Mouse (Mus musculus) hematopoietic stem cell, adult 5-6 weeks (primary cell): ENCODE measurements around the gene Nipsnap1. TPM values are rescaled to one million over a fixed set of nuclear protein-coding genes. Genes with fewer than 3 reads are reported as not detected.

Experiments
- ATAC-seq, 2 experiments: fragments of 125-278 bp in 1 of 2; replicated peaks in 1 of 2; 2 replicates each; pipeline ENCODE4 v1.8.0; 2016 to 2017; ENCODE audit warnings: inconsistent platforms in 2 of 2, mild to moderate bottlenecking in 2 of 2, moderate number of reproducible peaks in 2 of 2, low read depth in 1 of 2, moderate TSS enrichment in 1 of 2; ENCODE audit not compliant: low FRiP score in 2 of 2, poor library complexity in 2 of 2, severe bottlenecking in 2 of 2, insufficient read depth in 1 of 2, low TSS enrichment in 1 of 2
- total RNA-seq: library from RNA; stranded (forward); fragments of 172-1452, 232-1000 nt; gene quantifications from 2 replicates; pipeline ENCODE4 v1.2.3, GENCODE M21; 2017

Nipsnap1 gene
- total RNA-seq, 1 experiment from 2014 or later = 34.7 TPM

DNA sequence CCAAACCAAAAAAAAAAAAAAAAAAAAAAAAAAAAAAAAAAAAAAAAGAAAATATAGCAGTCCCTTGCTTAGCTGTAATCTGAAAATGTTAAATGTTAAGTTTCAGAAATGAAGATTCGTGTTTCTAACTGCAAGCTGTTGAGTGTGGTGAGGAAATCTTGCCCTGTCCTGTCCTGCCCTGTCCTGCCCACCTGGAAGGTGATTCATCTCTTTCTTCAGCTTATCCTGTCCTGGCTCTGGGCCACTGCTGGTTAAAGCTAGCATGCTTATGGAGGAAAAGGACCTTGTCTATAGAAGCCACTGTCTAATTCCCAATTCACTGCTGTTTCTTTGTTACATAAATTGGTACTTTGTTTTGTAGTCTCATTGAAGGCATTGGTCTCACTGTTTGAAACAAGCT, 12.8 kb upstream of the Nipsnap1 start:
- ATAC-seq = no peak

DNA sequence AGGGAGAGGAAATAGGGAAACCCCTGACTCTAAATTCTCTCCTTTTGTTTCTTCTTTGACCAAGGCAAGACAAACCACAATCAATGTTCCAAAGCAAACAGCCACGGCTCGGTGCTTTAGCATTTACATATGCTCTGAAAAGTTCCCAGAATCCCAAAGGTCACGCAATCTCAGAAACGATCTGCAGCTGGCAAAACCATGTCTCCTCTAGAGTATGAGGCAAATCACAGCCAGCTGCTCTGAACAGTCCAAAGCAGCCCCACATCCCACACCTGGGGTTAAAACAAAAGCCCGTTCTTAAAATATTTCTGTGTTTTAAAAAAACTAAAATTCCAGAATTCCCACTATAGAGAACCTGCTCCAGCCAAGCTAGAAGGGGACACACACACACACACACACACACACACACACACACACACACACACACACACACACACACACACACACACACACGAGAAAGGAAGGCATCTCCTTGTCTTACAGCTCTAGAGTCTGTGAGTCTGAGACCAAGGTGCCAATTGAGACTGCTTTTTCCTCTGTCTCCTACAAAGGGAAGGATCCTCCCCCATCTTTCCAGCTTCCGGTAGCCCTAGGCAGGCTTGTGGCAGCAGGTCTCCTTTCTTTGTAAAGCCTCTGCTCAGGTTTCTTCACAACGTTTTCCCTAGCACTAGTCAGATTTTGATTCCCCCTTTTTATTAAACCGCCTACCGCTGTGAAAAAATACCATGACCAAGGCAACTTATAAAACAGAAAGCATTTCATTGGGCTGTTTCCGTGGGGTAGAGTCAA, 11.7 kb upstream of the Nipsnap1 start:
- no peak for ATAC-seq

DNA sequence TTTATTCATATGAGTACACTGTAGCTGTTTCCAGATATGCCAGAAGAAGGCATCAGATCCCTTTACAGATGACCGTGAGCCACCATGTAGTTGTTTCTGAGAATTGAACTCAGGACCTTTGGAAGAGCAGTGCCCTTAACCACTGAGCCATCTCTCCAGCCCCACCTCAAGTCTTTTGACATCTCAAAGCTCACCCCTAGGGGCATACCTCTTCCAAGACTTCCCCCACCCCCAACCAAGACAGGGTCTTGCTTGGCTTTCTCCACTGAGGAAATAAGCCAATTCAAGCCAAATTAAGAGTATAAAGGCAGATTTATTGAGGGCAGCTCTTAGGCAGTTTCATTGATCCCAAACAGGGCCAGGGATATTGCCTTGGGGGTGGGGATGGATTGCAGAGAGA, 11.0 kb upstream of the Nipsnap1 start:
- ATAC-seq = no peak

DNA sequence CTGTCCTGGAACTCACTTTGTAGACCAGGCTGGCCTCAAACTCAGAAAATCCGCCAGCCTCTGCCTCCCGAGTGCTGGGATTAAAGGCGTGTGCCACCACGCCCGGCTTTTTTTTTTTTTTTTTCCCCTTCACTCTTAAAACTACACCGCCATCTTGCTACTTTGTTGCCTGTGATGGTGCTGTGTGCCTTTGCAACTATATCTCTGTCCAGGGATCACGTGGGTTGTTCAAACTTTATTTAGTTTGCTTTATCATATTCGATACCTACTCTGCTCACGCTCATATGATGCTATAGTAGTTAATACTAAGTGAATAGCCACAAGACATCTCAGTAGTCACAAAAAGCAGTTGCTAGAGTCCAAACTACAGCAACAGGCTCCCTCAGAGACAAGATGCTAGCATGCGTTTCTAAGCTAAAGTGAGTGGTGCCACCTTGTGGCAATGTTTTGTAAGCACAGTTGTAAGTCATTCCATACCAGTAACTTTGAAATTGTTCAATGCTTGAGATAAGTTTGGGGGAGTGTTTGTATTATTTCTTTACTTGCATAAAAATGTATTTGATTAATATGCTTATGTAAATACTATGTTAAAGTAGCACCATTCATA, 8.0 kb upstream of the Nipsnap1 start:
- ATAC-seq = peak; percentile 65 to 71; a peak in 3 of 4 replicates

DNA sequence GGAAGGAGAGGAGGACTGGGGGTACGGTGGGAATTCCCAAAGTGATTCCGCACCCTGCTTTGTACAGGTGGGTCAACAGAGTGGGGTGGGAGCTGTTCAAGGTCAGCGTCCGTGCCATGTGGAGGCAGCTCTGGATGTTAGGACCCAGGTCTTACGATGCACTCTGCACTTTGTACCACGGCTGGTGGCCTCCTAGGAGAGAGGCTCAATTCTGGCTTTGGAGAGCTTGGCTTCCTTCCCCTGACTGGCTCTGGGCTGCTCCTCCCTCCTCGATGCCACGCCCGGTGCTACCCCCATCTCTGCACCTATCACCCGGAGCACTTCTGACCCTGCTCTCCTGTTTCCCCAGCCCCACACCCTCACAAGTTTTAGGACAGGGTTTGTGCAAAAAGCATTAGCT, 800 bp downstream of the Nipsnap1 start:
- ATAC-seq = peak in 1 of 2 experiments; percentile 37; a peak in 1 of 4 replicates

DNA sequence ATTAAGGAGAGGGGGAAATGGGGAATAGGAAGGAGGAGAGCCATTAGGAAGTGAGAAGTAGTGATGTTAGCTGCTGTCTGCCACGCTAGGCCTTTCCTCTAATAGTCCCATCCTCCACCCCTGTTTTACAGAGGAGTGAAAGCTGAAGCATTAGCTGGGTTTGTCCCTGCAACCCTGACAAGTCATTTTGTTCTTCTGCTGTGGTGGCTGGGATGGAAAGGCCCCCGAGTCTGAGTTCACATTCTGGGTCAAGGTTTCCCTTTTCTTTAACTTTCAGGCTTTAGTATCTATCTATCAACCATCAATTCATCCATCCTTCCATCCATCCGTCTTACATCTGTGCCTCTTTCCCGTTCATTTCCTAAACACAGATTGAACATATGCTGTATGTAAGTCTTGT, 7.3 kb downstream of the Nipsnap1 start:
- ATAC-seq = no peak

DNA sequence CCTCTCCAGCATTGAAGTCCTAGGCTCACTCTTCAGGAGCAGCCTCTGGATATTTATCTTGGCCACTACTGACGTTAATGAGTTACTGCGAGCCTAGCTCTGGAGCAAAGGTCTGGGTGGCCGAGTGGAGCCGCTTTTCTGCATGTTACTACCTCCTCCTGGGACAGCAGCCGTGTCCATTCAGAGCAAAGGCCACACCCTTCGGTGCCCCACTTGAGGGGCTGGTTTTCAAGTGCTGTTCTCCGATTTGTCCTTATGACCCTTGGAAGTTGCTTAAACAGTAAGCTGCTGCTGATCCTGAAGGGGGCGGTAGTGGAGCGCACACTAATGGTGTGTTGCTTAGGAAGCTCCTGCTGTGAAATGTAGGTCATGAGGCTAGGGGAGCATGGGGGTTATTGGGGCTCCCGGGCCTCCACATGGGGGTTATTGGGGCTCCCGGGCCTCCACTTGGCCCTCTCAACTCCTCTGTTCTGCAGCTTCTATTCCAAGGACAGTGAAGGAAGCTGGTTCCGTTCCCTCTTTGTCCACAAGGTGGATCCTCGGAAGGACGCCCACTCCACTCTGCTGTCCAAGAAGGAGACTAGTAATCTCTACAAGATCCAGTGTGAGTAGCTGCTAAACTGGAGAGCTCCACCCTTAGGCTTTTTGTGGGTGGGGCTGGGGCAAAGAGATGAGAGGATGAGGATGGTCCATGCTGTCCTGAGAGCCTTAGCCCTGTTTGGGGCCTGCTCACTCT, 9.3 kb downstream of the Nipsnap1 start:
- ATAC-seq = no peak

DNA sequence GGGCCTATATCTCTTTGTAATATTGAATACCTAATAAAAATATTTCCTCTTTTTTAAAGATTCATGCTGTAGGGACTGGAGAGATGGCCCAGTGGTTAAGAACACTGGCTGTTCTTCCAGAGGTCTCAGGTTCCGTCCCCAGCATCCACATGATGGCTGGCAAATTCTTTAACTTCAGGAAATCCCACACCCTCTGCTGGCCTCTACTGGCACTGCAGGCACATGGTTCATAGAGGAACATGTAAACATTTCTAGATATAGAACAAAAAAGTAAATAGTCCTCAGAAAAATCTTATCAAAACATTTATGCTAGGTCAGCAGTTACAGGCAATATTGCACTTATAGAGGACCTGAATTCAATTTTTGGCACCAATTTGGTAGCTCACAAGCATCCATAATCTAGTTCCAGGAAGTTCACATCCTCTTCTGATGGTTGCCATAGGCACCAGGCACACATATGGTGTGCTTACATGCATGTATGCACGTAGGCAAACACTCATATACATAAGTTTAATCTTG, 11.7 kb downstream of the Nipsnap1 start:
- ATAC-seq = no peak; a peak in 1 of 4 replicates

DNA sequence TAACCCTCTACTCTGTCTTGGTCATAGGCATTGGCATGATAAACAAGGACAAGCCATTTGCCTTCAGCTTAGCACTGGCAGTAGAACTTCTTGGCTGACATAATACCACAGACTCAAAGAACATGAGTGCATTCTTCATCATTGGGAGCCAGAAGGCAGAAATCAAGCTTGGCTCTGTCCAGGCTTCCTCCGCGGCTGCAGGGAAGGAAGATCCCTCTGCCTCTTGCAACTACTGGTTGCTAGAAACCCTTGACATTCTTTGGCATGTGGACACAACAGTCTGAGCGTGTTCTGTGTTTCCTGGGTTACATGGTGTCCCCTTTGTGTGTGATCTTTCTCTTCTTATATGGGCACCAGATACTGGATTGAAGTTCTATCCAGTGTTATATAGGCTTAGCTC, 13.2 kb downstream of the Nipsnap1 start:
- ATAC-seq = no peak

DNA sequence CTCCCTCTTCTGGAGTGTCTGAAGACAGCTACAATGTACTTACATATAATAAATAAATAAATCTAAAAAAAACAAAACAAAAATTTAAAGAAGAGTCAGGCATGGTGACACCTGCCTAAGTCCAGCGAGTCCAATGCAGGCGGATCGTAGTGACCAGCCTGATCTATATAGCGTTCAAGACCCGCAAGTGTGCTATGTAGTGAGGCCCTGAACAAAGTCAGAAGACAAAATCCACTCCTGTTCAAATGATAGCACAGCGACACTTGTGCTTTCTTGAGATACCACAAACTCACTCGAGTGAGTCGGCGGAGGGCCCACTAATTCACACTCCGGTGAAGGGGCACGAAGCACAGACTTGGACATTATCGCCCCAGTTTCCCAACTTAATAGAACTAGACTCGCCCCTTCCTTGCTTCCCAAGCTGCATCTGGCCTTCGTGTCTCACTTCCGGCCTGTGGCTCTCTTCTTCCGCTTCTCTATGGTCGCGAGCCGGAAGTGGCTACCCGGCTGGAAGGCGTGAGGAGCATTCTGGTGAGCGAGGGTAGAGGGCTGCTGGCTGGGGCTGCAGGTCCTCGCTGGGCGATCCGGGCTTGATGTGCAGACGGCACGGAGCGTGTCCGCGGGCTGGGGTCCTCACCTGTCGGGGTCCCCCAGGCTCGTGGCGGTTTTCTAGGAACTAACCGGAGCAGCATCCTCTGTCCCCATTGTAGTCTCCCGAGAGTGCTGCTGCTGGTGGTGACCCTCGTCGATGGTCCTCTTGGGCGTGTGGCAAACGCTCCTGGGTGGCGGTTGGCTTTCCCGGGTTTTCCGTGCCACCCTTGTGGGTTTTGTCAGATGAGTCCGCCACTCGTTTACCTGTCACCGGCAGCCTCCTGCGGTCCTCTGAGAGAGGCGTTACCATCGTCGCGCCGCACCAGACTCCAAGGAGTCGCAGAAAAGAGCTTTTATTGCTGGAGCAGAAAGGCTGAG, 21.4 kb downstream of the Nipsnap1 start, which contains the start of gene Thoc5:
TSS of gene Thoc5 (plus strand) at position 473 of the 969 bp plus-strand sequence.
- peak; percentile 94 for ATAC-seq

DNA sequence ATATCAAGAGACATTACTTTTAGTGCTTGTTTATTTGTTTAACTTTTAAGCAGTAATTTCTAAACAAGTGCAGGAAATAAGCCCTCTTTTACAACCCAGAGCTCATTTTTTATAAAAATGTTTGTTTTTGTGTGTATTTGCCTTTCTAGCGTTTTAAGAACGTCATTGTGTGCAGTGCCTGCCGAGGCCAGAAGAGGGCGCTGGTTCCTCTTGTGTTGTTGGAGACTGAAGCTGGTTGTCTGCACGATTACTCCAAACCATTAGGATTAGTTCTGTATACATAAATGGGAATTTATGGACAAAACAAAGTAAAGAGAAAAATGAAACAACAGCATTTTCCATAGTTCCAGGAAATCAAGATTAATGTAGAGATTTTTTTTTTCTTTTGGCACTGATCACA, 26.7 kb downstream of the Nipsnap1 start:
- ATAC-seq = no peak

DNA sequence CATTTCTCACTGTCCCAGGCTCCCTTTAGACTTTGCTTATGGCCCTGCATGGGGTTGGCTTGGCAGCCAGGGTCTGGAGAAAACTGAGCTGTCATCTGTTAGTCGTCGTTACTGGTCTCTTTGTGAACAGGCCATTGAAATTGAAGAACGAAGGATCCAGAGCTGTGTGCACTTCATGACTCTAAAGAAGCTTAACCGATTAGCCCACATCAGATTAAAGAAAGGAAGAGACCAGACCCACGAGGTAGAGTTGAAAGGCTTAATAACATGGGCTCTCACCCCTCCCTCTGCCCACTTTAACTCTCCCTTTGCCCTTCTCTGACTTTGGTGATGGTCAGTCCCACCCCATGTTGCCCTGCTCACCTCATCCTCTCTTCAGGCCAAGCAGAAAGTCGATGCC, 28.2 kb downstream of the Nipsnap1 start:
- ATAC-seq = no peak

DNA sequence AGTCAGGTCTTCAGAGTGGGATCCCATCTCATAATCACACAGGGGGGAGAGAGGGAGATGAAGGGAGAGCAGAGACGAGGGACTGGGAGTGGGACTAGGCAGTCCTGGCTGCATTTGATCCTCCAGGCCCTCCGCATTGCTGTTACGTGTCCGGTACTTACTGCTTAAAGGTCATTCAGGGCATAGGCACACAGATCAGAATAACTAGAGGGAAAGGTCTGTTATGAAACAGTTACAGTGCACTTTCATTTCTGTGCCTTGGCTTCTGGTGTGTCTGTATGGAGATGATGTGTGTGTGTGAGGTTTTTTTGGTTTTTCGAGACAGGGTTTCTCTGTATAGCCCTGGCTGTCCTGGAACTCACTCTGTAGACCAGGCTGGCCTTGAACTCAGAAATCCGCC, 32.5 kb downstream of the Nipsnap1 start:
- ATAC-seq = no peak

DNA sequence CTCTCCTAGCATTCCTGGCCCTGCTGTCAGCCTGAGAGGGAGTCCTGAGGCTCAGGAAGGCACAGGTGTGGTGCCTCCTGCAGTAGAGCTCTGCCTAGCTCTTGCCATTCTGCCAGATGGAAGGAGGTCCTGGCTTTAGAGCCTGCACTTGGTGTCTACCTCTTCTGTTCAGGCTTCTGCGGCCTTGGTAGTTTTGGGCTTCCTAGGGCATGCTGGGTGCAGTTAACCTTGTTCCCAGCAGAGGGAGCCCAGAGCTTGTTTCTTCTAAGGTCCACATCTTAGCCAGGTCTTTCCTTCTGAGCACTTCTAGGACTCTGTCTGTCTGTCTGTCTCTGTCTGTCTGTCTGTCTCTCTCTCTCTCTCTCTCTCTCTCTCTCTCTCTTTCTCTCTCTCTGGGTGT, 42.3 kb downstream of the Nipsnap1 start:
- ATAC-seq = peak; percentile 62 to 72

DNA sequence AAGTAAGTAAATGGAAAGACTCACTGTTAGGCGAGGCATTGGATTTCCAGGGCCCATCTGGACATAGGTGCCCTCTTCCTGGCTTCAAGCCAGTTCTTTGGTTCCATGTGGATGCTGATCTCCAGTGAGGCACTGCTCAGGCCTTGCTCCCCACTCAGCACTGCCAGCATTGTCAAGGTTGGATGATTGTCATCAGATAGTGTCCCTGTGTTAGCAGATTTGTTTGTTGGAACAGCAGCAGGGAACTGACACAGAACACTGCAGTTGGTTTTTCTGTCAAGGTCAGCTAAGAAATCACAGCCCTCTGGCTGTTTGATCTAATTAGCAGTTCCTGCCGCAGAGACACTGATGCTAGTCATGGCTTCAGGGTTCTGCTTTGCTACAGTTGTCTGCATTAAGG, 47.5 kb downstream of the Nipsnap1 start:
- ATAC-seq = no peak

DNA sequence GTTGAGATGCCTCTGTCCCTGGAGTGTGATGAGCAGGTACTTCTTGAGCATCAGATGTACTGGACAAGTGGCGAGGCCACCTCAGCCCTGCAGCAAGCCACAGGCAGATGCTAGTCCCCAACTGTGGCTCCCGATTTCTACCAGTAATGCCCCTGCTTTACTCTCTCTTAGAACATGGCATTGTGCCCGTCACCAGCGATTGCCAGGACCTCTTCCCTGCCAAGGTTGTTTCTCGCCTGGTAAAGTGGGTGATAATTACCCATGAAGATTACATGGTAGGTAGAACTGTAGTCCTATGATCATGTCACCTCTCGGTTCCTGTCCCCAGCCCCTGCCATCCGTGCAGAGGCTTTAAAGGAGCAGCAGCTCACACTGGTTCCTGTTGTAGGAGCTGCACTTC, 48.0 kb downstream of the Nipsnap1 start:
- ATAC-seq = no peak

DNA sequence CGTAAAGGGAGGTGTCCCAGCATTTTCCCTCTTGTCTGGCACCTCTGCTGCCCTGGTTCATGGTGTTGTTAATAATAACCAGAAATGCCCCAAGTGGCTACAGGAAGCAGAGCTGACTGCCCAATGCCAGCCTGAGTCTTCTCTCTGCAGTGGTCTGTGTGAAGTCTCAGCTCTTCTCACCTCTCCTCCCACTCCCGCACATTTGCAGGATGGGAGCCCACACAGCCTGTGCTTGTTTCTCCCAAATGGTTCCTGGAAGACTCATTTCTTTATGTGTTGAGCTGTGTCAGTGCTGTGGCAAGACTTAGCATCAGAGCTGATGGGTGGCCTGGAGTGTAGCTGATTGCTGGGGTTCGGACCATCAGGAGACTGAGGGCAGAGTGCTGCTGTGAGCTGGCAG, 53.5 kb downstream of the Nipsnap1 start:
- no peak for ATAC-seq
